Mouse (Mus musculus): Measurements from ENCODE around the gene Gcnt2. TPM values are rescaled to one million over a fixed set of nuclear protein-coding genes. Genes with fewer than 3 reads are reported as not detected.
"Not testable (repeated sequence)": the region's sequence is repeated elsewhere in the genome, so short reads cannot be mapped to it uniquely, and the experiment has no call there.

Gene Gcnt2
- polyA plus RNA-seq, 1 experiment from 2014 or later, result 3.6 TPM

DNA sequence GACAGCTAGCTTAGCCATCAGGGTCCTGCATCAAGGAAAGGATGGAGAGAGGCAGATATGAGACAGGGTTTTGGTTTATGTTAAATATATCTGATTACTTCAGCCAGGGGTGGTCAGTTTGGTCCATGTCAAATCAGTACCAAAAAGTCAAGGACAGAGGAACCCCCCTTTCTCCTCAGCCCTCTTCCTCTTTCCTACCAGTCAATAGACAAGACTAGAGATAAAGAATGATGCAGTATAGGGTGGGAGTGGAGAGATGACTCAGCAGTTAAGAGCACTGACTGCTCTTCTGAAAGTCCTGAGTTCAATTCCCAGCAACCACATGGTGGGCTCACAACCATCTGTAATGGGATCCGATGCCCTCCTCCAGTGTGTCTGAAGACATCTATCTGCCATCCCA is 31.8 kb downstream of the Gcnt2 start:
- not testable (repeated sequence) for H3K9me3 ChIP-seq (replicated peaks; ENCODE audit: control insufficient read depth, low read length); H3K27me3 ChIP-seq (ENCODE audit: control insufficient read depth, insufficient read depth, low read length); H3K4me2 ChIP-seq (ENCODE audit: low read depth, low read length); DNase-seq (ENCODE audit: low spot score); H3K36me3 ChIP-seq (replicated peaks; ENCODE audit: control insufficient read depth, insufficient read depth, low read depth, low read length); H3K27ac ChIP-seq (replicated peaks; ENCODE audit: low read depth, low read length); H3K4me1 ChIP-seq (ENCODE audit: control insufficient read depth, insufficient read depth, low read length); H3K9ac ChIP-seq (replicated peaks; ENCODE audit: low read length); H3K4me3 ChIP-seq (ENCODE audit: low read depth, low read length); ATAC-seq (replicated peaks; ENCODE audit: insufficient number of reproducible peaks, low FRiP score, low TSS enrichment, low read depth)
- 100% methylated on average over 1 of the region's 1 CpGs for WGBS

DNA sequence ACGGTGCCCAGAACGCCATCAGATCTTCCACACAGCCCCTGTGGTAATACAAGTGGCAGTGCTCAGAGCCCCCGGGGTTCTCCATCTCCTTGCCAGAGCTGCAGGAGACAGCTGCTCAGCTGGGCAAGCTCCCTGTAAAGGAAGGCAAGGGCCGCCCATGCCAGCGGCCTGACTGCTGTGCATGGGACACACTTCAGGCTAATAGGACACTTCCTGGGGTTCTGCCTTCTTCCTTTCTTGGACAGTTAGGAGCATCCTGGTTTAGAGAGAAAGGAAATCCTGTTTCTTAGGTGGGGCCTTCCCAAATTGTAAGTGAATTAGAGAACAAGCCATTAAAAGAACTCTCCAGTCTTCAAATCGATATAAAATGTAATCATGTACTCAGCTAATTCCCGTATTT is 32.5 kb downstream of the Gcnt2 start:
- no peak for DNase-seq (ENCODE audit: low spot score)
- H3K27ac ChIP-seq (replicated peaks; ENCODE audit: low read depth, low read length), result no peak overlapping the region
- no peak for ATAC-seq (replicated peaks; ENCODE audit: insufficient number of reproducible peaks, low FRiP score, low TSS enrichment, low read depth)
- no peaks in the 10 kb centered on the region for H3K27me3 ChIP-seq (ENCODE audit: control insufficient read depth, insufficient read depth, low read length)
- no peaks in the 10 kb centered on the region for H3K4me1 ChIP-seq (ENCODE audit: control insufficient read depth, insufficient read depth, low read length)
- H3K9ac ChIP-seq (replicated peaks; ENCODE audit: low read length), result no peak overlapping the region
- 80% methylated on average over 7 of the region's 7 CpGs for WGBS
- H3K9me3 ChIP-seq (replicated peaks; ENCODE audit: control insufficient read depth, low read length), result no peaks in the 10 kb centered on the region
- H3K36me3 ChIP-seq (replicated peaks; ENCODE audit: control insufficient read depth, insufficient read depth, low read depth, low read length), result no peaks in the 10 kb centered on the region
- H3K4me3 ChIP-seq (ENCODE audit: low read depth, low read length), result no peak overlapping the region
- no peak overlapping the region for H3K4me2 ChIP-seq (ENCODE audit: low read depth, low read length)

DNA sequence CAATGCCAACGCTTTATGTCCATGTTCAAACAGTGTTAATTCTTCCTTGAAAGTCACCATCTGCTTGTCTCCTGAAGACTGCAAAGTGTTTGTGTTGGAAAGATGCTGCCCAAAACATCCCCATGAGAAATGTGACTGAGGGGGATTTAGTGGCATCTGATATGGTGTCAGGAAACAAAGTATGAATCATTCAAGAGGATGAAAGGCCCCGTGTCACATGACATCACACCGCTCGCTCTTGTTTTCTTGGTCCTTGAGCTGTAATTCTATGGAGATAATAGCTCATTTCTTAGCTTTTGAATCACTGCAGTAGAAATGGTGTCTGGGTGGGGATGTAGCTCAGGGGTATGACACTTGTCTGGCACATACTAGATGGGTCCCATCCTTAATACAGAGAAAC is 33.0 kb downstream of the Gcnt2 start:
- H3K36me3 ChIP-seq (replicated peaks; ENCODE audit: control insufficient read depth, insufficient read depth, low read depth, low read length), result no peaks in the 10 kb centered on the region
- H3K27ac ChIP-seq (replicated peaks; ENCODE audit: low read depth, low read length), result no peak overlapping the region
- no peak overlapping the region for H3K4me2 ChIP-seq (ENCODE audit: low read depth, low read length)
- ATAC-seq (replicated peaks; ENCODE audit: insufficient number of reproducible peaks, low FRiP score, low TSS enrichment, low read depth), result no peak
- no peaks in the 10 kb centered on the region for H3K4me1 ChIP-seq (ENCODE audit: control insufficient read depth, insufficient read depth, low read length)
- no peak overlapping the region for H3K4me3 ChIP-seq (ENCODE audit: low read depth, low read length)
- no peak overlapping the region for H3K9ac ChIP-seq (replicated peaks; ENCODE audit: low read length)
- 80% methylated on average over 4 of the region's 4 CpGs for WGBS
- no peaks in the 10 kb centered on the region for H3K9me3 ChIP-seq (replicated peaks; ENCODE audit: control insufficient read depth, low read length)
- H3K27me3 ChIP-seq (ENCODE audit: control insufficient read depth, insufficient read depth, low read length), result no peaks in the 10 kb centered on the region
- no peak for DNase-seq (ENCODE audit: low spot score)

DNA sequence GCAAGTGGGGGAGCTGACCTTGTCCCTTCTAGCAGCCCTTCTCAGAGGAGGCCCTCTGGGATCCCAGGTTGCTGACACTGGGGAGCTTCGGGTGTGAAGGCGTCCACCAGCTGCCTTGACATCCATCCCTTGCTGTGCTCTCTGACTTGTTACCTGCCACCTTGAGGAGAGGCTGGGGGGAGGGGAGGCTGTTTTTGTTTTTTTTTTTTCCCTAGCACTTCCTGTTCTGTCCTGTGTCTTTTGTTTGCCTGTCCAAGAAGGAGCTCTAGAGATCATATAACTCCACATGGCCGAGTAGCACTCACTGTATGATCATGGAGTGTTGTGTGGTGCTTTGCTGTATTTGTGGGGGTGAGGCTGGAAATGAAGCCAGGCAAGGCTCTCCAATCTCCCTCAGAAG is 34.0 kb downstream of the Gcnt2 start:
- ATAC-seq (replicated peaks; ENCODE audit: insufficient number of reproducible peaks, low FRiP score, low TSS enrichment, low read depth) (no peak), DNase-seq (ENCODE audit: low spot score) (no peak)
- Histone ChIP-seq H3K27ac (replicated peaks; ENCODE audit: low read depth, low read length) (no peak overlapping the region), H3K9ac (replicated peaks; ENCODE audit: low read length) (no peak overlapping the region), H3K4me1 (ENCODE audit: control insufficient read depth, insufficient read depth, low read length) (no peaks in the 10 kb centered on the region), H3K4me2 (ENCODE audit: low read depth, low read length) (no peak overlapping the region), H3K27me3 (ENCODE audit: control insufficient read depth, insufficient read depth, low read length) (no peaks in the 10 kb centered on the region), H3K36me3 (replicated peaks; ENCODE audit: control insufficient read depth, insufficient read depth, low read depth, low read length) (no peaks in the 10 kb centered on the region), H3K4me3 (ENCODE audit: low read depth, low read length) (no peak overlapping the region), H3K9me3 (replicated peaks; ENCODE audit: control insufficient read depth, low read length) (no peaks in the 10 kb centered on the region)
- WGBS, result 58% methylated on average over 3 of the region's 3 CpGs

DNA sequence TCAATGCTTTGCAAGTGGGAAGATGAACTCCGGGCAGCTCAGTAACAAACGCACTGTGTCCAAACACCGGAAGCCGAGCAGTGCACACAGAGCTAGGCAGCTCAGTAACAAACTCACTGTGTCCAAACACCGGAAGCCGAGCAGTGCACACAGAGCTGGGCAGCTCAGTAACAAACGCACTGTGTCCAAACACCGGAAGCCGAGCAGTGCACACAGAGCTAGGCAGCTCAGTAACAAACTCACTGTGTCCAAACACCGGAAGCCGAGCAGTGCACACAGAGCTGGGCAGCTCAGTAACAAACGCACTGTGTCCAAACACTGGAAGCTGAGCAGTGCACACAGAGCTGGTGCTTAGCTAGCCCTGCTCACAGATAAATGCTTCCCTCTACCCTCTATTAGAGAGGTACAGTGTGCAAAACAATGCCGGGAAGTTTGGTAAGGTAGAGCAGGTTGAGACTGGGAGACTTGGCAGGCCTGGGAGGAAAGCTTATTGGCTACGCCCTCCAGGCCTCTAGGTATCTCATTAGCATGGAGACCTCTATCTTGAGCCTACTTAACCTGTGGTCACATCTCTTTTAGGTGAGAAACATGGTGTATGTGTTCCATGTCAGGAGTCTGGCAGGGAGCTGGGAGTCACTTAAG is 38.6 kb downstream of the Gcnt2 start:
- H3K27me3 ChIP-seq (ENCODE audit: control insufficient read depth, insufficient read depth, low read length); H3K4me2 ChIP-seq (ENCODE audit: low read depth, low read length); H3K9me3 ChIP-seq (replicated peaks; ENCODE audit: control insufficient read depth, low read length); H3K9ac ChIP-seq (replicated peaks; ENCODE audit: low read length); DNase-seq (ENCODE audit: low spot score); H3K36me3 ChIP-seq (replicated peaks; ENCODE audit: control insufficient read depth, insufficient read depth, low read depth, low read length); H3K4me1 ChIP-seq (ENCODE audit: control insufficient read depth, insufficient read depth, low read length); H3K27ac ChIP-seq (replicated peaks; ENCODE audit: low read depth, low read length); ATAC-seq (replicated peaks; ENCODE audit: insufficient number of reproducible peaks, low FRiP score, low TSS enrichment, low read depth); H3K4me3 ChIP-seq (ENCODE audit: low read depth, low read length): not testable (repeated sequence)
- 68% methylated on average over 12 of the region's 14 CpGs for WGBS

DNA sequence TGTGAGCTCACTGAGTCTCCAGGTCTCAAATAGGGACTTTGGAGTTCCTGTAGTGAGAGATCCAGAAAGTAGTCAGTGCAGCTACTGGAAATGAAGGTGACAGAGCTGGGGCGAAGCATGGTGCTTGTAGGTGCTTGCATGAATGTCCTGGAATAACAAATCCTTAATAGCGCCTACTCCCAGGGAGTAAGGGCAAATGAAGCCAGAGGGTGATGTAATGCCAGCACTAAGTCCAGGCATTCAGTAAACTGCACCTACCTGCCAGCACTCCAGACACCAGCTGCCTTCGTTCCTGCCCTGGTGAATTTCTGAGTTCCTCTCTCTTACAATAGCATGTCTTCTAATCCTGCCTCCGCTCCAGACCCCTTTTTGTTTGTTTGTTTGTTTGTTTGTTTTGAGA is 39.1 kb downstream of the Gcnt2 start:
- H3K27me3 ChIP-seq (ENCODE audit: control insufficient read depth, insufficient read depth, low read length), result no peaks in the 10 kb centered on the region
- H3K36me3 ChIP-seq (replicated peaks; ENCODE audit: control insufficient read depth, insufficient read depth, low read depth, low read length), result no peaks in the 10 kb centered on the region
- no peaks in the 10 kb centered on the region for H3K4me1 ChIP-seq (ENCODE audit: control insufficient read depth, insufficient read depth, low read length)
- DNase-seq (ENCODE audit: low spot score) (no peak), ATAC-seq (replicated peaks; ENCODE audit: insufficient number of reproducible peaks, low FRiP score, low TSS enrichment, low read depth) (no peak)
- H3K9me3 ChIP-seq (replicated peaks; ENCODE audit: control insufficient read depth, low read length), result no peaks in the 10 kb centered on the region
- no peak overlapping the region for H3K27ac ChIP-seq (replicated peaks; ENCODE audit: low read depth, low read length)
- H3K9ac ChIP-seq (replicated peaks; ENCODE audit: low read length), result no peak overlapping the region
- WGBS, result 85% methylated on average over 4 of the region's 4 CpGs
- H3K4me3 ChIP-seq (ENCODE audit: low read depth, low read length), result no peak overlapping the region
- no peak overlapping the region for H3K4me2 ChIP-seq (ENCODE audit: low read depth, low read length)

DNA sequence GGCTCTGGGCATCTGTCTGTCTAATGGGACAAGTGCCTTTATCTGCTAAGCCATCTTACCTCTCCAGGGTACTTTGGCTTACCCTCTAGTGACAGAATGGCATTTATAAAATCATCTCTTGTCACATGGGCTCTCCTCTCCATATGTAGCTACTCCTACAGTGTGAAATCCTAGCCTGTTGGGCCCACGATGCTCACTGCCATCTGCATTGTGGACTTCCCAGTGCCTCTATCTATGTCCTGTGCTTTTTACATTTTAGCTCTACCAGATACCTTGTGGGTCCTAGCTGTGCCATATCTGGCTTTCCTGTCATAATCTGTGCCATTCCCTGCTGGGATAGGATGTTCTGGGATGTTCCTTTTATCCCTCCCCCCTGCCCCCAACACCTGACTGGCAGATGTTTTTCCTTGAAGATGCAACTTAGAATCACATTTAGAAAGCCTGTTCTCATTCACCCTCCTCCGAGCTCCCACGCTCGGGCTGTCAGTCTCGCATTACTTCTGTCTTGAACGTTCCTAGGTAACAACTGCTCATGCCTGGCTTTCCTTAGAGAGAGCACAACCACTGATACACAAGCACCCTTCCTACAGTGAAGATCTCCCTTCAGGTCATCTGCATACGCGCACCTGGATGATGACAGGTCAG is 39.9 kb downstream of the Gcnt2 start:
- H3K4me3 ChIP-seq (ENCODE audit: low read depth, low read length), result no peak overlapping the region
- no peaks in the 10 kb centered on the region for H3K4me1 ChIP-seq (ENCODE audit: control insufficient read depth, insufficient read depth, low read length)
- H3K4me2 ChIP-seq (ENCODE audit: low read depth, low read length), result no peak overlapping the region
- no peak for ATAC-seq (replicated peaks; ENCODE audit: insufficient number of reproducible peaks, low FRiP score, low TSS enrichment, low read depth)
- no peaks in the 10 kb centered on the region for H3K27me3 ChIP-seq (ENCODE audit: control insufficient read depth, insufficient read depth, low read length)
- no peak overlapping the region for H3K9ac ChIP-seq (replicated peaks; ENCODE audit: low read length)
- H3K27ac ChIP-seq (replicated peaks; ENCODE audit: low read depth, low read length), result no peak overlapping the region
- 62% methylated on average over 8 of the region's 8 CpGs for WGBS
- DNase-seq (ENCODE audit: low spot score), result no peak
- H3K36me3 ChIP-seq (replicated peaks; ENCODE audit: control insufficient read depth, insufficient read depth, low read depth, low read length), result no peaks in the 10 kb centered on the region
- H3K9me3 ChIP-seq (replicated peaks; ENCODE audit: control insufficient read depth, low read length), result no peaks in the 10 kb centered on the region

DNA sequence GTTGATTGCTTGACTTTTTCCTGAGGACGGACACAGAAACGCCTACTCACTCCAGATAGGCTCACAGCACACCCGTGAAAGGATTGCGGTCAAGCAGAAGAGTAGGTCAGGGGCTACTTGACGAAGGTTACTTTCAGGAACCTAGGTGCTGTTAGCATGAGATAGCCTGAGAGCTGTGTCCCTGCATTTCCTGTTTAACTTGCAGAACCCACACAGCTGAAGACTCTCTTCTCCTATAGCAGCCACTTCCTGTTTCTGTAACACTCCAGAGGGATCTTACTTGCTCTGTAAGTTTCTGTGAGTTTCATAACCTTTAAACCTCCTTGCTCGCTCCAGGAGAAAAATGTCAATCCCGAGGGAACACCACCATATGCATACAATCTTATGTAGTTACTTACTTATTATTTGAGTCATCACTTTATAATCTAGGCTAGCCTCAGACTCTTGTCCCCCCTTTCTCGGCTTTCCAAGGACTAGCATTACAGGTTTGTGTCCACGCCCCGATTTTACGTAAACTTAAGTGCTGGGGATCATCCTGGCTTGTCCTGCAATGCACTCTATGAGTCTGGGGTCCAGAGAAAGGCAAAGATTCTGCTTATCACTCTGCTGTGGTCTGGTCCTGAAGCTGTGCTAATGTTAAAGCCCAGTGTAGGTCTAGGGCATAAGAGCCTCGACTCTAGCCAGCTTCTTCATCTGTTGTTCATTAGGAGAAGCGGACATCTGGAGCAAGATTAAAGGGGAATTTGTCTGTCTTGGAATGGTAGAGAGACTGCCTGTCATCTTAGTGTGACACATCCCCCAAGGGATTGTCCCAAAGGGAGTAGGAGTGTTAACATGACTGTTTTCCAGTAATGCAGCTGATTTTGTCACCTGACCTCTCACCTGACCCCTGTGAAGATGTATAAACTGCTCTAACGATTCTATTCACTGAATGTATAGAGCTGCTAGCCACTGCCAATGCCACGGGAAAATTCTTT is 40.7 kb downstream of the Gcnt2 start:
- Histone ChIP-seq H3K9me3 (replicated peaks; ENCODE audit: control insufficient read depth, low read length) (no peaks in the 10 kb centered on the region), H3K4me3 (ENCODE audit: low read depth, low read length) (no peak overlapping the region), H3K27me3 (ENCODE audit: control insufficient read depth, insufficient read depth, low read length) (no peaks in the 10 kb centered on the region), H3K4me1 (ENCODE audit: control insufficient read depth, insufficient read depth, low read length) (no peaks in the 10 kb centered on the region), H3K4me2 (ENCODE audit: low read depth, low read length) (no peak overlapping the region), H3K9ac (replicated peaks; ENCODE audit: low read length) (no peak overlapping the region), H3K27ac (replicated peaks; ENCODE audit: low read depth, low read length) (no peak overlapping the region), H3K36me3 (replicated peaks; ENCODE audit: control insufficient read depth, insufficient read depth, low read depth, low read length) (no peaks in the 10 kb centered on the region)
- WGBS, result 47% methylated on average over 15 of the region's 15 CpGs
- DNase-seq (ENCODE audit: low spot score) (peak; percentile 52), ATAC-seq (replicated peaks; ENCODE audit: insufficient number of reproducible peaks, low FRiP score, low TSS enrichment, low read depth) (no peak)

All from embryonic facial prominence, embryonic 11.5 days (tissue).